Mouse (Mus musculus): ENCODE measurements around the gene Eid2b. TPM values are rescaled to one million over a fixed set of nuclear protein-coding genes. Genes with fewer than 3 reads are reported as not detected.

Eid2b gene
- polyA plus RNA-seq, 1 experiment from 2014 or later: 21.9 TPM

DNA sequence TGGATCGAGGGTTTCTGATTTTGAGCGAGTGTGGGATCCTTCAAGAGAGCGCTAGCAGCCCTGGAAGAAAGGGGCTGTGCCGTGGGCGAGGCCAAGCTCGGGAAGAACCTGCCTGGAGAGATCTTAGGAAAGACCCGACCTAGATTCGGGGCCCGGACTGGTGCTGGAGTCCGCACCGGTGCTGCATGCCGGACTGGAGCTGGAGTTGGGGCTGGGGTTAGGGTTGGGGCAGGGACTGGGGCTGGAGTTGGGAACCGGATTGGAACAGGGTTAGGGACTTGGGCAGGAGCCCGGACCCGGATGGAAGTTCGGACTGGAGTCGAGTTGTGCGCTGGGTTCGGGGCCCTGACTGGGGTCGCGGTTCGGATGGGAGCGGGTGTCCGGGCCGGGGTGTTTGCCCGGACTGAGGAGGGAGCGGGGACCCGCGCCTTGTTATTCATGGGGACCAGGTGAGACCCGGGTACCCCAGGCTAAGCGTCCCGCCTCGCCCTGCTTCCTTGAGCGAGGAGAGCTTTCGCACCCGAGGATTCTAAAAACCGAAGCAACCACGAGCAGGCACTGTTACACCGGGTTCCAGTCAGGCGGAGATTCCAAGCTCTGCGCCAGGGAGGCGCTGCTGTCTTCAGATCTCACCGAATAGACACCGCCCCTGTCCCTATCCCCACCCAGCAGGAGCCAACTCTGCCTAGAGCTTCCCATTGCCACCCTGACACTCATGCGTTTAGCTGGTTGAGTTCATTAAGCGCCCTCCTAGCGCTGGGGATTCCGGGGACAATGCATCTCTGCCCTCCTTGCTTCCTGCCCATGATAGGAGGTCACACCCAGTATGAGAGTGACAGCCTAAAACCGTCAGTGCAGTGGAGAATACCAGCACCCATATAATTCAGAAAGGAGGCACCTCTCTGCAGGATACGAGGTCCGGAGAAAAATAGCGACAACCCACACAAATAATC, 13.4 kb downstream of the Eid2b start, which contains the start of gene Selenov:
Gene Selenov, minus strand, starts transcription at position 549 of the 953 bp plus-strand sequence.
- peak; percentile 56 for ATAC-seq (ENCODE audit: low FRiP score)
- peak within 1 kb of the TSS; percentile 23 for H3K4me3 ChIP-seq (ENCODE audit: low read depth, low read length)
- peak within 1 kb of the TSS; percentile 44 for H3K9ac ChIP-seq (ENCODE audit: low read length)
- peak within 1 kb of the TSS; percentile 40 for H3K4me2 ChIP-seq
- peaks cover 41% of the 10 kb centered on the region for H3K27me3 ChIP-seq (ENCODE audit: control insufficient read depth, insufficient read depth, low read length)
- H3K4me1 ChIP-seq (ENCODE audit: control insufficient read depth, insufficient read depth, low read length): peaks cover 17% of the 10 kb centered on the region
- H3K27ac ChIP-seq (ENCODE audit: low read depth, low read length): no peak within 1 kb of the TSS; the same call in 1 of the 2 replicates
- under 1% methylated on average over 52 of the region's 52 CpGs for WGBS
- no peaks in the 10 kb centered on the region for H3K9me3 ChIP-seq (ENCODE audit: control insufficient read depth, low read length)
- peak; percentile 94 for DNase-seq (ENCODE audit: low spot score, missing footprints)
- H3K36me3 ChIP-seq (ENCODE audit: control insufficient read depth, insufficient read depth, low read length): 0 out of 2 replicates have a peak, but pooled peaks cover 2% of the 10 kb centered on the region

DNA sequence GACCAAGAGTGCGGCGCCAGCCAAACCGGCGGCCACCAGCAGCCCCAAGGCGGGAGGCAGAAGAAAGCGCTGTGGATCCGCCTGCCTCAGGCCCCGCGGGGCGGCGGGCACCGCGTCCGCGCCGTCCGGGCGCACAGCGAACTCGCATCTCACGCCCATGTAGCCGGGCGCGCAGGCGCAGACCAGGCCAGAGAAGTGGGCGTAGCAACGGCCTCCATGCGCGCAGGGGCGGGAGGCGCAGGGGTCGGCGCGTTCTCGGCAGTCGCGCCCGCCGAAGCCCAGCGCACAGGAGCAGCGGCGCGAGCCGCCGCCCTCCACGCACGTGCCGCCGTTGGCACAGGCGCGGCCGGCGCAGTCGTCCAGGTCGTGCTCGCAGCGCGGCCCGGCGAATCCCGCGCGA, 16.9 kb downstream of the Eid2b start:
- ATAC-seq (ENCODE audit: low FRiP score) (peak; percentile 40), DNase-seq (ENCODE audit: low spot score, missing footprints) (peak; percentile 96)
- Histone ChIP-seq H3K27me3 (ENCODE audit: control insufficient read depth, insufficient read depth, low read length) (peaks cover 39% of the 10 kb centered on the region), H3K4me1 (ENCODE audit: control insufficient read depth, insufficient read depth, low read length) (peaks cover 22% of the 10 kb centered on the region), H3K9ac (ENCODE audit: low read length) (peak overlapping the region; percentile 52), H3K27ac (ENCODE audit: low read depth, low read length) (no peak overlapping the region), H3K9me3 (ENCODE audit: control insufficient read depth, low read length) (no peaks in the 10 kb centered on the region), H3K4me3 (ENCODE audit: low read depth, low read length) (peak overlapping the region; percentile 41), H3K4me2 (peak overlapping the region; percentile 69), H3K36me3 (ENCODE audit: control insufficient read depth, insufficient read depth, low read length) (0 out of 2 replicates have a peak, but pooled peaks cover 2% of the 10 kb centered on the region)
- 3% methylated on average over 57 of the region's 63 CpGs for WGBS

DNA sequence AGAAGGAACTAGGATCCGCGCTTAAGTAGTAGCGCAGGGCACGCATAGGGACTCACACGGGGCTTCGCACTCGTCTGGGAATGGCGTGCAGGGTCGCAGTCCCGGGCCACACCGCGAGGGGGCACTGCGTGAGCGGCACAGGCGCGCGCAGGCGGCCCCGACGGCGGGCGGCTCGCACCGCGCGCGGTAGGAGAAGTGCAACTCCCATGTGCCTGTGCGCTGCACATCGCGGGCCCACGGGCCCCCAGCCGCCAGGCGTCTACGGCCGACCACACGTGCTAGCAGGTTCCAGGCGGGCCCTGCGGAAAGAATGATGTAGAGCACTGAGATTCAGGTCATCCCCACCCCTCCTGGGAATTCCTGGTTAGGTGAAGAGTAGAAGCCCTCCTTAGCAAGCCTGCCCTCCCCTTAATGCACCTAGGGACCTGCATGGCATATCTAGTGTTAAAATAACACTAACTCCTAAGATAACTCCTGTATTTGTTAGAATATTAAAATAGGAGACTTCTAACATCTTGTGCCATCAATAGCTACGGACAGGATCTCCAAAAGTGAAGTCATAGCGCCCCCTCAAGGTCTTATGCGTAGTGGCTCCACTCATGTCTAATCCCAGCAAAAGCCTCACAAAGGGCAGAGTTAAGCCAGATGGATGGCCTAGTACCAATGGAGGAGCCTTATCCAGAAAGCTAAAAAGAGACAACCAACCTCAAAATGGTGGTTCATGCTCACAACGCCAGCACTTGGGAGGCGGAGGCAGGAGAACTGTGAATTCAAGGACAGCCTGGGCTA, 21.5 kb downstream of the Eid2b start:
- peak; percentile 25; the same call in 1 of the 2 replicates for ATAC-seq (ENCODE audit: low FRiP score)
- Histone ChIP-seq H3K4me1 (ENCODE audit: control insufficient read depth, insufficient read depth, low read length) (peaks cover 30% of the 10 kb centered on the region), H3K27ac (ENCODE audit: low read depth, low read length) (no peak overlapping the region), H3K27me3 (ENCODE audit: control insufficient read depth, insufficient read depth, low read length) (peaks cover 16% of the 10 kb centered on the region), H3K9ac (ENCODE audit: low read length) (peak overlapping the region; percentile 26; the same call in 1 of the 2 replicates), H3K4me2 (peak overlapping the region; percentile 61), H3K4me3 (ENCODE audit: low read depth, low read length) (peak overlapping the region; percentile 25), H3K9me3 (ENCODE audit: control insufficient read depth, low read length) (no peaks in the 10 kb centered on the region), H3K36me3 (ENCODE audit: control insufficient read depth, insufficient read depth, low read length) (no peaks in the 10 kb centered on the region)
- 11% methylated on average over 43 of the region's 43 CpGs for WGBS
- peak; percentile 95 for DNase-seq (ENCODE audit: low spot score, missing footprints)

DNA sequence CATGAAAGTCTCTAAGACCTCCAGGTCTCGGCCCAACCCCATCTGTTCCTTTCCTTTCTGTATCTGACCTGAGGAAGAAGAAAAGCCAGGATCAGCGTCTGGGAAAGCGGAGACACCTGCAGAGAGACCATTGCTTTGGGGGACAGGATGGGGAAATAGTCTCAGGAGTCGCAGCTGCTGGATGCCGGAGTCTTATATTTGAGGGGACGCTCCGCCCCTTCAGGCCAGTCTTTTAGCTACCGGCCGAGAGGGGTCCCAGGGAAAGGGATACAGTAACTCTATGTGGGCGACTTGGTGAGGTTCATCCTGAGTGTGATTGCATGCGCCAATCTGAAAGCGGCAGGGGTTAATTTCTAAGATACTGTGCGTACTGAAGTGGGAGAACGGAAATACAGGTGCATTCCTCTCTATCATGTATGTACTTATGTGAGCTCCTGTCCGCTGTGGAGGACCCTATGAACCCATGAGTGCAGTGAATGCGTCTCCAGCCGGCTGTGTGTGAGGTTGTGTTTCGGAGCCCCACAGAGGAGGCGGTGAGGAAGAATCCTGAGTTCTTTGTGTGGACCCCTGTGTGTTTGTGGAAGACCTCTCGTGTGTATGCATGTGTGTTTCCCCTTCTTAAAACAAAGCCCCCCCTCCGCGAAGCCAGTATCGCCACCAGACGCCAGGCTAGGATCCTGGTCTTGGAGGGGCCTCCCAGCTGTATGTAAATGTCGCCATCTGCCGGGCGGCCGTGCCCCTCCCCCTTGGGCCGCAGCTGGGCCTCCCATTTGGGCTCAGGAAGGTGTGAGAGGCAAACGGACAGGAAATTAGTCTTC, 24.3 kb downstream of the Eid2b start, which contains the start of gene Dll3:
Gene Dll3, minus strand, starts transcription at position 623 of the 818 bp plus-strand sequence.
- Histone ChIP-seq H3K4me2 (peak within 1 kb of the TSS; percentile 61), H3K27me3 (ENCODE audit: control insufficient read depth, insufficient read depth, low read length) (peaks cover 6% of the 10 kb centered on the region; the same call in 1 of the 2 replicates), H3K9me3 (ENCODE audit: control insufficient read depth, low read length) (no peaks in the 10 kb centered on the region), H3K27ac (ENCODE audit: low read depth, low read length) (peak within 1 kb of the TSS; percentile 91), H3K4me3 (ENCODE audit: low read depth, low read length) (peak within 1 kb of the TSS; percentile 52), H3K4me1 (ENCODE audit: control insufficient read depth, insufficient read depth, low read length) (peaks cover 23% of the 10 kb centered on the region), H3K36me3 (ENCODE audit: control insufficient read depth, insufficient read depth, low read length) (peaks cover 14% of the 10 kb centered on the region), H3K9ac (ENCODE audit: low read length) (peak within 1 kb of the TSS; percentile 87)
- WGBS: 1% methylated on average over 30 of the region's 30 CpGs
- ATAC-seq (ENCODE audit: low FRiP score): peak; percentile 84
- peak; percentile 98 for DNase-seq (ENCODE audit: low spot score, missing footprints)

DNA sequence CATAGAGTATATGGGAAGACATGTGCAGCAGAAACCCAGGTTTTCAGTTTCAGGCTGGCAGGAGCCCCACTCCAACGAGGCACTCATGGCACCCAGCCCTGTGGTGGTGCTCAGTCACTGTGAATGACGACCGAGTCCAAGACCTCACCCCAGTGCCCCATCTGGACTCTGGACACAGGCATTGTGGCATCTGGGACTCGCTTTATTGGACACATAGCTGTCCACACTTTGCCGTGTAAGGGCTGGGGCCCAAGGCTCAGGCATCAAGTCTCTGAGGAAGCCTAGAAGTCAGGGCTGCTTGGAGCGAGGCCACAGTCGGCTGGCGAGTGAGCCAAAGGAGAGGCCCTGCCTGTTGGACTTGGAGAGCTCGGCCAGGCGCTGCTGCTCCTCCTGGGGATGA, 28.1 kb downstream of the Eid2b start:
- Histone ChIP-seq H3K4me3 (ENCODE audit: low read depth, low read length) (no peak overlapping the region), H3K9ac (ENCODE audit: low read length) (no peak overlapping the region), H3K27me3 (ENCODE audit: control insufficient read depth, insufficient read depth, low read length) (no peaks in the 10 kb centered on the region; the same call in 1 of the 2 replicates), H3K9me3 (ENCODE audit: control insufficient read depth, low read length) (no peaks in the 10 kb centered on the region), H3K36me3 (ENCODE audit: control insufficient read depth, insufficient read depth, low read length) (peaks cover 23% of the 10 kb centered on the region), H3K4me1 (ENCODE audit: control insufficient read depth, insufficient read depth, low read length) (peaks cover 21% of the 10 kb centered on the region), H3K27ac (ENCODE audit: low read depth, low read length) (no peak overlapping the region), H3K4me2 (no peak overlapping the region)
- ATAC-seq (ENCODE audit: low FRiP score) (no peak), DNase-seq (ENCODE audit: low spot score, missing footprints) (no peak)
- WGBS: 90% methylated on average over 10 of the region's 10 CpGs

DNA sequence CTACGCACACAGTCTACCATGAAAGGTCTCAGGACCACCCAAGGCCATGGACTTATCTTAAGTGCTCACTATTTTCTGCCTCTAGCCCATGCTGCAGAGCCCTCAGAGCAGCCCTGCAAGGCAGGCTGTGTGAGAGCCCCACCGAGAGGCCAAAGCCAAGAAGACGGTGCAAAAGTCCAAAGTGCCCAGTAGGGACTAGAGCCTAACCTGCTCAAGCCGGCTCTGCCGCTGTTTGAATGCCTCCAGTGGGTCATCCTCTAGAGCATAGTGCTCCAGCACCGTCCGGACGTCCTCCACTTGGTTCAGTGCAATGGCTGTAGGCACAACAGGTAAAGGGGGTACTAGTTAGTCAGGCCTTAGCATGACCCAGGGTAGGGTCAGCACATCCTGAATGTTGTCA, 28.7 kb downstream of the Eid2b start:
- Histone ChIP-seq H3K27me3 (ENCODE audit: control insufficient read depth, insufficient read depth, low read length) (no peaks in the 10 kb centered on the region; the same call in 1 of the 2 replicates), H3K4me1 (ENCODE audit: control insufficient read depth, insufficient read depth, low read length) (peaks cover 24% of the 10 kb centered on the region), H3K9ac (ENCODE audit: low read length) (no peak overlapping the region), H3K36me3 (ENCODE audit: control insufficient read depth, insufficient read depth, low read length) (peaks cover 23% of the 10 kb centered on the region), H3K27ac (ENCODE audit: low read depth, low read length) (no peak overlapping the region), H3K9me3 (ENCODE audit: control insufficient read depth, low read length) (no peaks in the 10 kb centered on the region), H3K4me3 (ENCODE audit: low read depth, low read length) (no peak overlapping the region), H3K4me2 (no peak overlapping the region)
- DNase-seq (ENCODE audit: low spot score, missing footprints) (no peak), ATAC-seq (ENCODE audit: low FRiP score) (no peak)
- WGBS: 93% methylated on average over 8 of the region's 8 CpGs

DNA sequence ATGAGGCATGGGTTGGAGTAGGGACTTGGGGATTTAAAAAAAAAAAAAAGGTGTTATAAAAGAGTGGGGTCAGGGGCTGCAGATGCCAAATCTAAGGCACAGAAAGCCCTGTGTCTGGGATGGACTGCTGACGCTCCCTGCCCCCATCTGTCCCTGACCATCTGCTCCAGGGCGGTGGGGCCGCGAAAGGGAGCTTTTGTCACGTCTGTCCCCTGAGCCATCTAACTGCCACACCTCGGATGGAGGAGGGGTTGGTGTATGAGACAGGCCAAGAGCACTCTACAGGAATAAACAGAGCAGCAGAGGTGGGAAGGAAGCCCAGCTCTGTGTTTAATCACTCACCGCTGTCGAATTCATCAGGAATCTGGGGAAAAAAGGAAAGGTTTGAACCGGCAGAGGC, 32.2 kb downstream of the Eid2b start:
- ATAC-seq (ENCODE audit: low FRiP score): peak; percentile 44
- peak overlapping the region; percentile 99 for H3K4me3 ChIP-seq (ENCODE audit: low read depth, low read length)
- peak overlapping the region; percentile 73 for H3K27ac ChIP-seq (ENCODE audit: low read depth, low read length)
- peaks cover 10% of the 10 kb centered on the region; the same call in 1 of the 2 replicates for H3K4me1 ChIP-seq (ENCODE audit: control insufficient read depth, insufficient read depth, low read length)
- H3K4me2 ChIP-seq: peak overlapping the region; percentile 92
- WGBS: 62% methylated on average over 9 of the region's 9 CpGs
- no peaks in the 10 kb centered on the region for H3K9me3 ChIP-seq (ENCODE audit: control insufficient read depth, low read length)
- DNase-seq (ENCODE audit: low spot score, missing footprints): no peak
- peak overlapping the region; percentile 40; the same call in 1 of the 2 replicates for H3K9ac ChIP-seq (ENCODE audit: low read length)
- peaks cover 23% of the 10 kb centered on the region for H3K36me3 ChIP-seq (ENCODE audit: control insufficient read depth, insufficient read depth, low read length)
- no peaks in the 10 kb centered on the region for H3K27me3 ChIP-seq (ENCODE audit: control insufficient read depth, insufficient read depth, low read length)
